Mouse (Mus musculus): ENCODE data around the gene Tekt4.

Gene Tekt4

GRCm38 (mm10) chr17:25454272-25454671 is at the start of gene Tekt4:
Tekt4 (plus strand) TSS chr17:25454615.
- DNase-seq, result no peak

- no peak for DNase-seq
Measured at GRCm38 (mm10) chr17:25405224-25405895, 49.1 kb upstream of the Tekt4 start.

GRCm38 (mm10) chr17:25406011-25406441 is 48.4 kb upstream of the Tekt4 start:
- DNase-seq, result no peak

- no peak for DNase-seq
Measured at GRCm38 (mm10) chr17:25407352-25407751, 47.1 kb upstream of the Tekt4 start.

- no peak for DNase-seq
Measured at GRCm38 (mm10) chr17:25408302-25408999, 46.0 kb upstream of the Tekt4 start.

GRCm38 (mm10) chr17:25409621-25410020 is 44.8 kb upstream of the Tekt4 start:
- no peak for DNase-seq

GRCm38 (mm10) chr17:25410180-25410579 is 44.2 kb upstream of the Tekt4 start:
- no peak for DNase-seq

- no peak for DNase-seq
Measured at GRCm38 (mm10) chr17:25410786-25411185, 43.6 kb upstream of the Tekt4 start.

GRCm38 (mm10) chr17:25411251-25411650 is 43.2 kb upstream of the Tekt4 start:
- DNase-seq, result no peak

- no peak for DNase-seq
Measured at GRCm38 (mm10) chr17:25414209-25414608, 40.2 kb upstream of the Tekt4 start.

GRCm38 (mm10) chr17:25414917-25415316 is 39.5 kb upstream of the Tekt4 start:
- DNase-seq, result no peak

GRCm38 (mm10) chr17:25415421-25415913 is 38.9 kb upstream of the Tekt4 start:
- no peak for DNase-seq

GRCm38 (mm10) chr17:25416219-25416618 is 38.2 kb upstream of the Tekt4 start:
- no peak for DNase-seq

GRCm38 (mm10) chr17:25417990-25418389 is 36.4 kb upstream of the Tekt4 start:
- DNase-seq, result no peak

GRCm38 (mm10) chr17:25418926-25419325 is 35.5 kb upstream of the Tekt4 start:
- no peak for DNase-seq

GRCm38 (mm10) chr17:25420998-25421397 is 33.4 kb upstream of the Tekt4 start:
- DNase-seq, result no peak

GRCm38 (mm10) chr17:25424526-25425080 is 29.8 kb upstream of the Tekt4 start:
- DNase-seq, result no peak

- DNase-seq, result no peak
Measured at GRCm38 (mm10) chr17:25425996-25426395, 28.4 kb upstream of the Tekt4 start.

GRCm38 (mm10) chr17:25427441-25427840 is 27.0 kb upstream of the Tekt4 start:
- DNase-seq, result peak; percentile 8

- DNase-seq, result no peak
Measured at GRCm38 (mm10) chr17:25429240-25429639, 25.2 kb upstream of the Tekt4 start.

- DNase-seq, result no peak
Measured at GRCm38 (mm10) chr17:25429886-25430285, 24.5 kb upstream of the Tekt4 start.

- DNase-seq, result no peak
Measured at GRCm38 (mm10) chr17:25430534-25430933, 23.9 kb upstream of the Tekt4 start.

GRCm38 (mm10) chr17:25432433-25433181 is 21.8 kb upstream of the Tekt4 start:
- no peak for DNase-seq

Data from cerebellum, adult 11 months (tissue).